Mouse (Mus musculus) frontal cortex, adult (tissue): Measurements from ENCODE around the gene Pex5.

Experiments
- ATAC-seq: cut with Nextera tagmentation; 2 replicates; pipeline ENCODE4 v1.9.2; 2017; ENCODE audit warnings: mild to moderate bottlenecking, moderate library complexity, mixed read lengths; ENCODE audit not compliant: low TSS enrichment

The Pex5 gene

DNA sequence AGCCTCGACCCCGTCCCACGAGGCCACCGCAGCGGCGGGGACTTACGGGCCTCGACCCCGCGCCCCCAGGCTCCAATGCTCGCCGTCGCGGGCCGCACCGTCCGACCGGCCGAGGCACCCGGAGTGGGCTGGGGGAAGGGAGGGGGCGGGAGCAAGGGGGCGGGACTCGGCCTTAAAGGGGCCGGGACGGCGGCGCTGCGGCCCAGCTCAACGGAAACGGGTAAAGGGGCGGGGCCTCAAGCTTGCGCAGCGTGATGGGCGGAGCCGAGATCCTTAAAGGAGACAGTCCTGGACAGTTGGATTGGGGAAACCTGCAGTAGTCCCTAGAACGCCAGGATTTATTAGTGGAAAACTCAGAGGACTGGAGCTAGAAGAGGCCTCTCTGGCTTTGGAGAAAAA, at the start of gene Pex5:
TSS of gene Pex5 (minus strand) at position 141 of the 399 bp plus-strand sequence.
- peak; percentile 87 for ATAC-seq

DNA sequence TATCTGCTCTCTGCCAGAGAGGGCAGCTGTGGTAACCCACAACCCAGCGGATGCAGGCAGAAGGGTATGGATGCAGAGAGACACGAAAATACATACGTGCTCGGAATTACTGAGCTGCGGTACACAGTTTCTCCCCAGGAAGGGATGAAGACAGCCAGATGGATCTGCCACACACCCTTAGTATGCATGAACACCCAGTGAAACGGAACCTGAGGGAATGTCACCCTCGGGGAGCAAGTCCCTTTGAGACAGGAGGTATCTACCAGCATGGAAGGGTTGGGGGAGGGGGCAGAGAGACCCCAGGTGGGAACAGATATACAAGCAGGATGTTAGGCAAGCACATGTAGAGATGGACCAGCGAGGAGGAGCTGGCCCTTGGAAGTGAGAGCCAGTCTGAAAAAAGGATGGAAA, 49.0 kb upstream of the Pex5 start:
- peak; percentile 29 for ATAC-seq

DNA sequence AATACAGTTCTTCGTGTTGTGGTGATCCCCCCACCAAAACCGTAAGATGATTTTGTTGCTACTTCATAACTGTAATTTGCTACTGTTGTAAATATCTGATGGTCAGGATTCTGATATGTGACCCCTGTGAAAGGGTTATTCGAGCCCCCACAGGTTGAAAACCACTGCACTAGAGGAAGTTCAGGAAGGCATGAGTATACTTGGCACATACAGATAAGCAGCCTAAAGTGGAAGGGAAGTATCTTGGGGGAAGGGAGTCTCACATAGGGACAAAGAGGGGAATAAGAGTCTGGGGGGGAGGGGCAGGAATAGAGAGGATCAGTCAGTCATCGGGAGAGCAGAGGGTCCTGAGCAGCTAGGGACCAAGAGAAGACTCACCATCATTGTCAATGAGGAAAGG, 44.5 kb upstream of the Pex5 start:
- no peak for ATAC-seq

DNA sequence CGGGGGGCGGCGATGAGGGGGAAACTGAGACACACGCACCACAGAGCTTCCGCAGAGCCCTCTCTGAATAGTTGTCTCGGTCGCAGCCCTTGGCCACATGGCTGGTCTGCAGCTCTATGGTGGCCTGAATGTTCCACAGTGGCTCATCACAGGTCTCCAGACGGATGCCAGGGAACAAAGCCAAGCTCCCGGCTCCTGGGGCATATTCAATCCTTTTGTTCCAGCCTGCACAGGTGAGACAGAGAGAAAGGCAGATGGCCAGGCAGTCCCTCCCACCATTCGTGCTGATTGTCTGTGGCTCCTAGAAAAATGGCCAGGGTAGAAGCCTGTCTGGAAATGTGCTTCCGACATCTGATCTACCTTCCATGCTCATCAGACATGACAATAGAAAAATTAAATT, 43.6 kb upstream of the Pex5 start:
- ATAC-seq, result no peak

DNA sequence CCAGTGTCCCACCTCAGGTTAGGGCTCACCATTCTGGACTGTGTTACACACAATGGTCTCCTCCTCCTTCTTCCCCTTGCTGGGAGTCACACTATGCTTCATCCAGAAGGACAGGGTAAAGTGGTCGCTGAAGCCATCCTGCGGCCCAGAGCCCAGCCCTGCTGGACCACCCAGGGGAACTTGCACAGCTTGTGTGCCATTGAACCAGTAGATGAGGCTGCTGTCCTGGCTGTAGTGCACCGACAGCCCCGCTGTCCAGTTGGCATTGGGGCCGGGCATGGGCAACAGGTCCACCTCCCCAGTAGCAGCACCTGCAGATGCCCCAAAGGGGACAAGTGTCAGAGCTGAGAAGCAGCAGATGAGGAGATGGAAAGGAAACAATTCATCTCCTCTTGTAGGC, 43.0 kb upstream of the Pex5 start:
- no peak for ATAC-seq

DNA sequence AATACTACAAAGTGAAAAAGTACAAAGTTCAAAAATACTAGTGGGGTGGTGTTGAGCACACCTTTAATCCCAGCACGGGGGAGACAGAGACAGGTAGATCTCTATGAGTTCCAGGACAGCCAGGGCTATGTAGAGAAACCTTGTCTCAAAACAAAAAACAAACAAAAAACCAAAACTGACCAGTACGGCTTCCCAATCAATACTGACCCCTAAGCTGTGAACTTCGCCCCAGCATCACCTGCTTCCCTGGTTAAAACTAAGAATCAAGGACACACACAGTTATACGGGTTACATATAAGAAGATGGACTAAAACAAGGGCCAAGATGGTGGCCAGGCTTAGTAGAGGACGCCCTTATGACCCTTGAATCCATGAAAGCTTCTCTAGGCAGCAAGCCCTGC, 41.4 kb upstream of the Pex5 start:
- no peak for ATAC-seq

DNA sequence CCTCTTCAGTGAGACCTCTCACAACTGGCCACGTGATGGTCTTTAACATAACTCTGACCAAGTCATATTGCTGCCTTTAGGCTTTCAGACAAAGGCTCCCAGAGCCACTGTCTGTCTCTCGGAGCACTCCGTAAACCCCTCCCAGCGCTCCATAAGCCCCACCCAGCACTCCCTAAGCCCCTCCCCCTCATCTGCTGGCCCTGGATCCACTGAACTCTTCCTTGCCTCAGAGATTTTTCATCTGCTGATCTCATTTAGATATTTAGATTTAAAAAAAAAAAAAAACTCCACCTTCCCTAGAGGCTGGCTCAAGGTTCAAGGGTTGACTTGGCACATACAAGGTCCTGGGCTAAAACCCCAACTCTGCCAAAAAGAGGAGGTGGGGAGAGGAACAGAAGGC, 38.9 kb upstream of the Pex5 start:
- no peak for ATAC-seq

DNA sequence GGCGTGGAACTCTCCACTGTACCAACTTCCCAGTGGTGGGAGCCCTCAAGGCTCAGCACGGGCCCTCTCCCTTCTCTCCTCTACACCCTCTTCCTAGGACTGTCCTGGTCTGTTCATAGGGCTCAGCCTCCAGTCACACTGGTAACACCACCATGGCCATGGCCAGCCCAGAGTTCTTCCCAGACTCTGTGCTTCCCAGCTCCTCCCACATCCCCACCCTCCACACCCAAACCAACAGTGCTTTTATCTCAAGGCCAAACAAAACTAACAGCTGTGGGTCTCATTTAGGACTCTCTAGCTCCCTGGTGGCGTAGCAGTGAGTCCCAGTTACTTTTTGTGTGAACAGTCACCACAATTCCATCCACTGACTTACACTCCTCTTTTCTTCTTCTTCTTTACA, 37.1 kb upstream of the Pex5 start:
- ATAC-seq, result no peak

DNA sequence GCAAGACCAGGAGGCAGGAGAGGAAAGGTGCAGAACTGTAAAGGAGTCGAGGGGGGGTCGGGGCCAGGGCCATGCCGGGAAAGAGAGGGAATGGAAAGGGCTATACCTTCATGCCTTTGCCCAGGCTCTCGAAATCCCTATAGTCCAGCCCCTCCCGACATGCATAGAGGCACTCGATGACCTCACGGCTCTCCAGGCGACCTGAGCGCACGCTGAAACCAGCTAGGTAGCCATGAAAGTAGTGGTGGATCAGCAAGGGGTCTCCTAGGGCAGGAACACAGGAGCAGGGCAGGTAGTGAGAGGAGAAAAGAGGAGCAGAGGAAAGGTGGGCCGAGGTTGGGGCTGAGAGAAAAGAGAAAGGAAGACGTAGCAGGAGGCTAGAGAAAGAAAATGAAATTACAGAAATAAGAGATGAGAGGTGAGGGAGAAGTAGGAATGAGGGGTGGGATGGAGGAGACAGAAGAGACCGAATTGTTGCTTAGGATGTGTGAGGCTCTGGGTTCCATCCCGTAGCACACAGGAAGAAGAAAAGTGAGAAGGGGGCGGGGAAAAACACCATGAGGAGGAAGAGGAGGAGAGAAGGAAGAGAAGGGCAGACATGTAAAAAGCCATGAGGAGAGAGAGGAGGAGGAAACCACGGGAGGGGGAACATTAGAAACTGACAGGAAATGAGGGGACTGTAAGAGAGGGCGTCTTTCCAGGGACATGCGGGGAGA, 35.0 kb upstream of the Pex5 start:
- ATAC-seq, result no peak

DNA sequence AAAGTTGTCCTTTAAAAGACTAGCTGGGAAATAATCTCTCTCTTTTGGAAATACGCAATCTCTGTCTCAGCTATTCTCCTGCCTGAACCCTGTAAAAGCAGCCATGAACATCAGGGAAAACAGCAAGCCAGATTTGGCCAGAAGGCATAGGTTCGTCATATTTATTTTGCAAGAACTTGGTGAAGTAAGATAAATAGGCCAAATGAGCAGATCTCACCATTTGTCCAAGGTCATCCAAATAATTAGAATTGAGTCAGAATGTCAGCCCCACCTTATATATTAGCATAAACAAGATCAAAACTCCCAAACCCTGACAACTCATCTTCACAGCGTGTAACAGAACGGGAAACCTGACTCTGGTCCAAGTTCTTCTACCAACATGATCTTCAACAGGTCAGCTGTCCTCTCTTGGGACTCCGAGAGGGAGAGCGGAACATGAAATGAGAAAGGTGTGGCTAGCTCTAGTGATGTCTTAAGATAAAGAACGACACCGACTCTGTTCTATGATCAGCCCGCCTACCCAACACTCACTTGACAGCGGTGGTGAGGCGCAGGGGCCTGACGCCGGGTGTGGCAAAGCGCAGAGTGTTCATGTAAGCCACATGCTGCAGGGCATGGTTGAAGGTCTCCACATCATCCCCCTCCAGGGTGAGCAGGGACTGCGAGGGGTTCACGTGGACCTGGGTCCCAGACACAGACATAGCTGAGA, 34.2 kb upstream of the Pex5 start:
- no peak for ATAC-seq

DNA sequence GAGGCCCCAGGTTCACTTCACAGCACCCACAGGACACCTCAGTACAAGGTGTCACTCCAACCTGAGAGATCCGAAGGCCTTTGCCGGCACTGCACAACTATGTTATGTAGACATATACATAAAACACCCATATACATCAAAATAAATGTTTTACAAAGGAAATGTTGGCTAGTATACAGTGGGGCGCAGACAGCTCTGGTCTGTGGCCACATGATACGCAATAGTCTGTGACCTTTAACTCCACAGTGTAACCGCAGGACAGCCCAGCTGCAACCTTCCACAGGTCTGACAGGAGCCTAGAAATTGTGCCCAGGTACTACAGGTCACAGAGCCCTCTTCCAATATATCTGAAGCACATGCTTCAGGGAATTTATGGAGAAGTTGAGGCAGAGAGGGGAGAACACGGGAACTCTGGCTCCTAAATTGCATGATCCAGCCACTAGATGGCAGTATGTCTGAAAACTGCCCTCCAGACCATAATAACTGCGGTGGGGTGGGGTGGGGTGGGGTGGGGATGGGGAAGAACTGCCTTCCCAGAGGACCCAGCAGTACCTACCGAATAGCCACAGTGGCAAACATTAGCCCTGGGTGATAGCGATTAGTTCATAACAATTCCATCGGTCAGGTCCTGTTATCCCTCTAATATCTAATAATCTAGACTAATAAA, 33.5 kb upstream of the Pex5 start:
- no peak for ATAC-seq

DNA sequence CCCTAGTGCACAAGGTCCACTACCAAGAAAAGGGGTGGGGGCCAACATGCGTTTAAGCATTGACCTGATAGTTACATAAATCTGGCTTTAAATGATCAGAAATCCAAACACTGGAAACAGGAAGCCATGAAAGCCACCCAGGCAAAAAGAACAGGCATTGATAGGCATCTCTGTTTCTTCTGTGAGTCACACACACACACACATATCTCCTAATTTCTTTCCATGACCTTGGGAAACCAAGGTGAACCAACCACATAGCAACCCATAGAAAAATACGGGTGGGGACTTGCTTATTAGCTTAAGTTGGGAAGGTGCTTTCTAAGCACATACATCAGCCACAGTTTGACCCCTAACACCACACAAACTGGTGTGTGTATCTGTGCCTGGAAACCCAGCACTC, 32.5 kb upstream of the Pex5 start:
- ATAC-seq, result no peak

DNA sequence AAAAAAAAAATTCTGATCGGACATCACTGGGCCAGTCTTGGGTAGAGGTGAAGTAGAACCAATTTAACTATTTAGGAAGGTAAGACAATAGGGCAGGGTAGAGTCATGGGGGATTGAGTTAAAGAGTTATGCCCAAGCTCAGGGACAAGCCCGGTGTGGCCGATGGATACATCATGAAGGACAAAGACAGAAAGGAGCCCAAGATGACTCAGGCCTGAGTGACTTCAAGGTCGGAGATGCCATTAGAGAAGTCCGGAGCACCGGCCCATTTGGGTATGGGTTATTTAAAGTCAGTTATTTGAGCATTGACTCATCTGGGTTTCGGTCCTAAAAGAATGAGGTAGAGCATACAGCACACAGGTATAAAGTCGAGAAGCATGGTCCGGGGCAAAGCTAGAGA, 31.6 kb upstream of the Pex5 start:
- no peak for ATAC-seq

DNA sequence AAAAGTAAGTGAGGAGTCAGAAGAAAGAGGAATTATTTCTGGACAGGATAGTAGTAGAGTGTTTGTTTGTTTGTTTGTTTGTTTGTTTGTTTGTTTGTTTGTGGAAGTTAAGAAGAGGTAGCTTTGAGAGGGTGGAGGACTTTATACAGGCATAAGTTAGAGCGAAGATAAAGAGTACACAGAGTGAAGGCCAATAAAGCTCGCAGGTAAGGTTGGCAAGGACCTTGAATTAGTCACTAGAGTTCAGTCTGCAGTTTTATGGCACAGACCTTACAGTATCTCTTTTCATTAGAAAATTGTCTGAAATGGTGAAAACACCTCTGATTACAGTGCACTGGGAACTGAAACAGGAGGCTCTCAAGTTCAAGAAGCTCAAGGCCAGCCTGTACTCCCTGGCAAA, 31.2 kb upstream of the Pex5 start:
- no peak for ATAC-seq

DNA sequence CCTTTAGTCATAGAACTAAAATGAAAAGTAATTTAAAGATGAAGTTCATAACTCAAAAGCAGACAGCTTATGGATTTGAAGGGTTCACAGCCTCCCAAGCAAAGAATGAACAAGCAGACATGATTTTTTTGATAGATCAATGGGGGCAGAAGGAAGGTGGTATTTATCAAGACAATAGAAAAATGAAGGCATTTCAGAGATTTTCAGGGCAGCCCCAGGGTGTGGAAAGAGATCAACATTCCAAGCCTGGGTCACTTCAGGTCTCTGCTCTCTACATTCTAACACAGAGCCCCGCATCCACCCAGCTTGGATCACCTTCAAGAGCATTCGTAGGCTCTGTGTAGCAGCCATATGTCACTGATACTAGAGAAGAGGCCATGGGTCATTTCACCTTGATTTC, 28.5 kb upstream of the Pex5 start:
- ATAC-seq, result no peak

DNA sequence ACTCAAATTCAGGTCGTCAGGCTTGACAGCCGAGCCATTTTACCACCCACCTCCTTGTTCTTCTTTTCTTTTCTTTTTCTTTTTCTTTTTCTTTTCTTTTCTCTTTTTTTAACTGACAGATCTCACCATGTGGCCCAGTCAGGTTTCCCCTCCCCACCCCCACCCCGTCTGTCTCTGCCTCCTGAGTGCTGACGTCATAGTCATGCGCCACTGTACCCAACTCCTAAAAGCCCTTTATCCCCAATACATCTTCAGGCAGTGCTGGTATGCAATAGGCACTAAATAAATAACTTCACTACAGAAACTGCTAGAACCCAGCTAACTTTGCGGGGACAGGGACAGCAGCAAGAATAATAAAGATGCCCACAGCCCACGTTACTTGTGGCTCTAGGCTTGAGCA, 21.4 kb upstream of the Pex5 start:
- no peak for ATAC-seq

DNA sequence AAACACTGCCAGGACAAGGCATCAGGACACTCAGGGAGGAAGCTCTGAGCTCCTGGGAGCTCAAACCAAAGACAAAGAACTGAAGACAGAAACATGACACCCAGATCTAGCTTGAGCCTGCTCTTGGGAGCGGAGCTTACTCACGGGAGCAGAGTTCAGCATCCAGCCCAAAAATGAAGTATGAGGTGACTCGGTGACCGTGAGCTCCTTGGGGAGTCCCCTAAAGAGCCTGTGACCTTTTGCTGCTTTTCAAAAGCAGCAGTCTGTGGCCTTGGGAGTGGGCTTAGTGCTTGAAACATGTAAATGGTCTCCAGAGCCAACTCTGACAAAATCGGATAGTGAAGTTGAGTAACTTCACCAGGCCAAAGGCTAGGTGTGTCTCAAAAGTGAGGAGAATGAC, 20.3 kb upstream of the Pex5 start:
- ATAC-seq, result no peak

DNA sequence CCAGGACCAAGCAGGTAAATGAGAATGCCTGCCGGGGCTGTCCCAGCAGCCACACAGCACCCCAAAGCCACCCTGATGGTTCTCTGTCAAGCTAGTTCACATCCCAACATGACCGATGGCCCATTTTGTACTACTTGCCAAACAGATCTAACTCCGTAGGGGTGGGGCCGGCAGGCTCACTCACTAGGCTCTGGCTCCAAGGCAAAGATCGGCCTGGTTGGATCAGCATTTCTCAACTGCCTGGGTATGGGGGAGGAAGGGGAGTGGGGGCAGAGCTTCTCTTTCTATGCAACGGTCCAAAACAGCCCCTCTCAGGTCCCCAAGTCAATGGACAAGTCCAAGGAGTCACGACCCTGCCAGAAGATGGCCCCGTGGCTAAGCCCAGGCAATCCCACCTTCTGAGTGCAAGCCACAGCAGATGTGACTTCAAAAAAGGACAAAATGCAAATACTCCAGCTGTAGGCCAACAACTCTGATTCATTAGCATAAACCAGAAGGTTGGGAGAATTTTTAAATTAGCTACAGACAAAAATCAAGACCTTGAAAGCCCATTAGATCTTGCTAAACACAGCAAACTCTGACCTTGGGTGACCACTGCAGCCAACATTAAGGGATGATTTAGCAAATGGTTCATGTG, 18.9 kb upstream of the Pex5 start:
- ATAC-seq, result no peak

DNA sequence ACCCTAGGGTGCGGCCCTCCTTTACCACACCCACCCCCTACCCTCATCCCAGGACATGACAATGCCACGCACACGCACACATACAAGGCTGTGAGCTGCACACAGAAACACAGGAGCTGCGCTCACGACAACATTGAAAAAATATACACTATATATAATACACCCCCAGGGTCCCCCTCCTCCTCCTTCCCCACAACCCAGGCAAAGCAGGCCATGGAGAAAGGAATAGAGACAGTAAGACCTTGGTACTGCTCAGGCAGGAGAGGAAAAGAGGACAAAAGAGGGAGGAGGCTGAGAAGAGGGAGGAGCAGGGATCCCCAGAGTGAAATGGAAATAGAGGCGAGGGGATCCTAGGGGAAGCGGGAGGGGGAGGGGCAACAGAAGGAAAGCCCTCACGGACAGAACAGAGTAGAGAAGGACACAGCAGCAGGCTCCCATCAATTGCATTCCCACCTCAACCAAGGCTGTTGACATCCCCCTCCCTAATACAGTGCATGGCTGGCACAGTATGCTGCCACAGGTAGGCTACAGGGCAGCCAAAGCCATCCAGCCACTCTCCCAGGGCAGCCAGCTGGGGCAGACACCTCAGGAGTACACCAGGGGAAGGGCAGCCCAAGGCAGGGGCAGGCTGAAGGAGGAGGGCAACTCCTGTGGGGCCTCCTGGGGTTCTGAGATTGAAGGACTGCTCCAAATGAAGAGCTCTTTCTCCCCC, 16.1 kb upstream of the Pex5 start:
- no peak for ATAC-seq

DNA sequence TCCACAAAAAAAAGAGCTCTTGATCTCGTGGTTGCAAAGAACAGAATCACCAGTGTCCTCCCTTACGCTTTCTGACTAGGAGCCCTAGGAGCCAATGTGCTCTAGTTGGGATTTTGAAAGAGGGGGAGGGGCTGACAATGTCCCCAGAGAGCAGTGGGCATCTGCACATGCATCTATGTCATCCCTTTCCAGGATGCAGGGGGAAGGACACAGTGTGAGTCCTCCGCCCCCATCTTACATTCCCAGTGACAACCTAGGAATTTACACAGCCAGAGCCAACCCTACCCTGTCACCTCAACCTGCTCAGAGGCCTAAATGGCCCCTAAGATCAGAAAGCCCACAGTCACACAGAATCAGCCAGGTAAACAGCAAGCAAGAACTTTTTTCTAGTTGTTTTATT, 15.5 kb upstream of the Pex5 start:
- no peak for ATAC-seq

DNA sequence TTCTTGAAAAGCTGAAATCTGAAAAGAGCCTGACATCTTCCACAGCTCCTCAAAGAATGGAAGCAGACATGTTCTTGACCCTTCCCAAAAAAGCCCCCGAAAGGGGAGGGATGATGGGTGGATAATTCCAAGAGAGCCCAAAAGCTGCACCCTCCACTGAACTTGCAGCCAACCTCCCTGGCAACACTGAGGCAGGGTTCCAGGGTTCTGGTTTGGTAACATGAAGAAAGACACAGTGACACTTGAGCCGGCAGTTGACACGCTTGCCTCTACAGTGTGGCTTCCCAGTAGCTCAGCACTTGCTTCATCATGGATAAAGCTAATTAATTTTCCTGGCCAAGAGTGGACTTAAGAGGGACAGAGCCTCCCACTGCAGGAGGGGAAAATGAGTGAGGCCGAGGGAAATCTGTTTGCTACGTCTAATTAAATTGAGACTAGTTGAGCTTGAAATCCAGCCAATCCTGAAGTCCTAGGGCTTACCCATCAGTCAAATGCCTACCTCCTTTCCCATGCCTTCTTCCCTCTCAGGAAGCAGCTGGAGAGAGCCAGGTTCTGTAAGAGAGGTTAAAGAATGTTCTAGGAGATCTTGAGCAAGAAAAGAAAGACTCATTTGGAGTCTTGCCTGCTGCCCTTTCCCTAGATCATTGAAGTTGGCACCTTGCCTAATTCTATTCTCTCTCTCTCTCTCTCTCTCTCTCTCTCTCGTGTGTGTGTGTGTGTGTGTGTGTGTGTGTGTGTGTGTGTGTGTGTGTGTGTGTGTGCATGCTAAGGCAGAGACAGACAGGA, 13.1 kb upstream of the Pex5 start:
- ATAC-seq, result 0 out of 2 replicates have a peak, but pooled peaks have one; percentile 5
